Mouse (Mus musculus): ENCODE measurements around the gene Olfr1135.

Olfr1135 gene

GRCm38 (mm10) chr2:87673564-87673963 lies at the start of gene Olfr1135:
Olfr1135 (minus strand) TSS chr2:87673664.
- DNase-seq (ENCODE audit: low spot score in 2 of 2), result no peak

GRCm38 (mm10) chr2:87713079-87713478 lies 39.6 kb upstream of the Olfr1135 start, which contains the start of gene Olfr1137:
Olfr1137 (minus strand) TSS chr2:87713179.
- no peak for DNase-seq (ENCODE audit: low spot score in 2 of 2)

GRCm38 (mm10) chr2:87693847-87694246 lies 20.4 kb upstream of the Olfr1135 start, which contains the start of gene Olfr1136:
Olfr1136 (minus strand) TSS chr2:87693947.
- DNase-seq (ENCODE audit: low spot score in 2 of 2), result no peak

GRCm38 (mm10) chr2:87658360-87658759 lies 15.1 kb downstream of the Olfr1135 start, which contains the start of gene Olfr1134:
Olfr1134 (minus strand) TSS chr2:87658460.
- no peak for DNase-seq (ENCODE audit: low spot score in 2 of 2)

GRCm38 (mm10) chr2:87647274-87647673 lies 26.2 kb downstream of the Olfr1135 start, which contains the start of gene Olfr1133:
Olfr1133 (minus strand) TSS chr2:87647374.
- DNase-seq (ENCODE audit: low spot score in 2 of 2), result no peak

- DNase-seq (ENCODE audit: low spot score in 2 of 2), result no peak
These were observed 31.0 kb downstream of the Olfr1135 start for GRCm38 (mm10) chr2:87642441-87642840.

- DNase-seq (ENCODE audit: low spot score in 2 of 2), result no peak
These were observed 36.0 kb downstream of the Olfr1135 start, which contains the start of gene Olfr1132 for GRCm38 (mm10) chr2:87637435-87637834. Olfr1132 (minus strand) TSS chr2:87637535.

GRCm38 (mm10) chr2:87626804-87627203 lies 46.7 kb downstream of the Olfr1135 start, which contains the start of gene Olfr1131:
Olfr1131 (plus strand) TSS chr2:87627104.
- no peak for DNase-seq (ENCODE audit: low spot score in 2 of 2)
